Mouse (Mus musculus): ENCODE measurements around the gene Ccdc91.

GRCm38 (mm10) chr6:147644391-147644790 lies 168.8 kb downstream of the Ccdc91 start:
- TF ChIP-seq USF1 (IDR thresholded peaks at IDR 0.05; ENCODE audit: low read depth) (no peak), CTCF (IDR thresholded peaks at IDR 0.05; ENCODE audit: control insufficient read depth, insufficient read depth, insufficient read length) (no peak)
